Mouse (Mus musculus) liver, embryonic 14.5 days (tissue): ENCODE measurements around the gene Cdc20b.

Experiments used
- CTCF ChIP-seq: IDR thresholded peaks from 2 replicates; pipeline ENCODE4 v1.5.1; 2016; ENCODE audit warnings: antibody characterized with exemption, low read depth, control low read depth
- EP300 ChIP-seq: IDR thresholded peaks from 2 replicates; pipeline ENCODE4 v1.6.1; 2016; ENCODE audit warnings: antibody characterized with exemption, low read depth

DNA sequence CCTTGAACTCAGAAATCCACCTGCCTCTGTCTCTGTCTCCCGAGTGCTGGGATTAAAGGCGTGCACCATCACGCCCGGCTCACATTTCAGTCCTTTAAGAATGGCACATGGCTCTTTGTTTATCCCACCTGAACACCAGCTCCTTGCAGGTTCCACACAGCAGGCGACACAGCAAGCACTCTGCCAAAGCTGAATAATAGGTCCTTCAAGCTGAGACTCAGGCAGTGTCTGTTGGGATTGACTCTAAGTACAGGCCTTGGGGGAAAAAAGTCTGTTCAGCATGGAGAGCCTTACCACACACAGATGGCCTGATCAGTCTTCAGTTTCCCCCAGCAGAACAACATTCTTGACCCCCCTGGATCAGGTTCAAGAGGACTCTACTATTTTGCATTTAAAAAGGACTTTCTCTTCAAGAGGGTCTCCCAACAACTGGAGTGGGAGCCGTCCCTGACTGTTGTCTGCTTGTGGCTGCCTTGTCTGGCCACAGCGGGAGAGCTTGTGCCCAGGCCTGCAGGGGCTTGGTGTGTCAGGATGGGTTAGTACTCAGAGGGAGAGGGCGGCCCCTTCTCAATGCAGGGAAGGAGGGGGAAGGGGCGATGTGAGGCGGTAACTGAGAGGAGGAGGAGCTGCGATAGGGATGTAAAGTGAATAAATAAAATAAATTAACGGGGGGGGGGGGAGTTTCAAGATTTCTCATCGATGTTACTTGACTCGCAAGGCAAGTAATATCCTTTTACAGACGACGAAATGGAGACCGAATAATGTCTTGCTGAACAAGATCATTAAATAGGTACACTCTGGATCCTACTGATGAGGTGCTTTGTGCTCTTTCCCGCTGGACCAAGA, 49.1 kb upstream of the Cdc20b start:
- no peak for TF ChIP-seq CTCF
- no peak for TF ChIP-seq EP300
